Mouse (Mus musculus): ENCODE measurements at regions not wholly inside any gene's neighbourhood (a gene's known extent, or its start where the extent isn't known, plus 50 kb on each side); places are given as distances from the start of the nearest gene placed in this dataset.
"Not testable (repeated sequence)": the region's sequence is repeated elsewhere in the genome, so short reads cannot be mapped to it uniquely, and the experiment has no call there.

DNA sequence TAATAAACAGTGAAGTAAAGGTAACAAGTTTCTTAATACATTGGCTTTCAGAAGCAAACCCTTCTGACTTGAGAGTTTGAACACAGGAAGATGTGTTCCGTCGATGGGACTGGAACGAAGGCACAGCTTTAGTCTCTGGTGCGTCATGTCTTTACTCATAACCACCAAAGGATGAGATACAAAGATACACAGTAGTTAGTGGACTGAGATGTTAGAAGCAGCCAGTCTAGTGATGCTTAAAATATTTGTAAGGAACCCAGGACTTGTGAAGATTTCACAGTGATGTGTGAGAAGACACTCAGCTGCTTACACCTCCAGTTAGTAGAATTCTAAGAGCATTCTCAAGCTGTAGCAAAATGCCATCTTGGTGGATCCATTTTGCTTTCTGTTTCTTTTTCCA is 135.9 kb upstream of the Arsj start:
- Histone ChIP-seq H3K79me2 (ENCODE audit: control insufficient read depth, insufficient read depth) (no peaks in the 10 kb centered on the region), H3K27me3 (ENCODE audit: control insufficient read depth, insufficient read depth, insufficient read length) (no peaks in the 10 kb centered on the region), H3K4me3 (no peak overlapping the region), H3ac (ENCODE audit: control insufficient read depth, insufficient read length) (no peak overlapping the region), H3K36me3 (ENCODE audit: control insufficient read depth, insufficient read depth) (no peaks in the 10 kb centered on the region), H3K4me2 (ENCODE audit: low read depth) (no peak overlapping the region)
- TF ChIP-seq SRF (IDR thresholded peaks at IDR 0.05; ENCODE audit: control insufficient read depth, insufficient read length, low read depth) (no peak), TCF3 (IDR thresholded peaks at IDR 0.05; ENCODE audit: insufficient read length, low read depth) (no peak), MYOD1 (IDR thresholded peaks at IDR 0.05; ENCODE audit: control insufficient read depth in 1 of 3, insufficient read length in 2 of 3, low read depth in 2 of 3) (no peak), MAX (IDR thresholded peaks at IDR 0.05; ENCODE audit: low read depth) (no peak), CEBPB (IDR thresholded peaks at IDR 0.05; ENCODE audit: insufficient read depth, poor library complexity, severe bottlenecking) (no peak), POLR2A (IDR thresholded peaks at IDR 0.05; ENCODE audit: insufficient read length, low read depth) (no peak), MYOG (IDR thresholded peaks at IDR 0.05; ENCODE audit: control insufficient read depth in 1 of 3, insufficient read depth in 1 of 3, insufficient read length in 2 of 3, low read depth in 2 of 3) (no peak), USF1 (IDR thresholded peaks at IDR 0.05; ENCODE audit: low read depth) (no peak), TCF12 (IDR thresholded peaks at IDR 0.05; ENCODE audit: insufficient read depth, poor library complexity, severe bottlenecking) (no peak), REST (IDR thresholded peaks at IDR 0.05; ENCODE audit: insufficient read depth, insufficient read length) (no peak), E2F4 (IDR thresholded peaks at IDR 0.05; ENCODE audit: insufficient read depth) (no peak), POLR2AphosphoS2 (IDR thresholded peaks at IDR 0.05; ENCODE audit: insufficient read length, low read depth) (no peak)

DNA sequence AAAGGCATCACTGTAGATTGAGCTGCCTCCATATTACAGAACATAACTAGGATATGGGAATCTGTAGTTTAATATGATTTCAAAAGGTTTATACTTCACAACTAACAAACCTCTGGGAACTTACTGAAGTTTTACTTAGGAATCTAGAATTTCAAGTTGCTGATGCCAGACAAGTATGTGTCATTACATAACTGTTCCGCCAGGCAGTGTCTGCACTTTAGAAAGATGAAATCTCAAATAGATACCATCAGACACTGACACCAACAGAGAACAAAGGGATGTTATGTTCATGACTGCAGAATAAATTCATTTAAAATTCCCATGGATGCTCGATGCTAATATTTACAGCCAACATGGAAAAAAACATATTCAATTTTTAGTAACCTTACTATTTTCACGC is 117.7 kb upstream of the Arsj start:
- no peak overlapping the region for H3ac ChIP-seq (ENCODE audit: control insufficient read depth, insufficient read length)
- no peak for TF ChIP-seq MYOG (IDR thresholded peaks at IDR 0.05; ENCODE audit: control insufficient read depth in 1 of 3, insufficient read depth in 1 of 3, insufficient read length in 2 of 3, low read depth in 2 of 3)
- no peak for TF ChIP-seq TCF12 (IDR thresholded peaks at IDR 0.05; ENCODE audit: insufficient read depth, poor library complexity, severe bottlenecking)
- TF ChIP-seq CEBPB (IDR thresholded peaks at IDR 0.05; ENCODE audit: insufficient read depth, poor library complexity, severe bottlenecking) = no peak
- no peak for TF ChIP-seq USF1 (IDR thresholded peaks at IDR 0.05; ENCODE audit: low read depth)
- TF ChIP-seq E2F4 (IDR thresholded peaks at IDR 0.05; ENCODE audit: insufficient read depth) = no peak
- no peak for TF ChIP-seq SRF (IDR thresholded peaks at IDR 0.05; ENCODE audit: control insufficient read depth, insufficient read length, low read depth)
- no peak for TF ChIP-seq MAX (IDR thresholded peaks at IDR 0.05; ENCODE audit: low read depth)
- H3K27me3 ChIP-seq (ENCODE audit: control insufficient read depth, insufficient read depth, insufficient read length) = no peaks in the 10 kb centered on the region
- no peaks in the 10 kb centered on the region for H3K79me2 ChIP-seq (ENCODE audit: control insufficient read depth, insufficient read depth)
- H3K36me3 ChIP-seq (ENCODE audit: control insufficient read depth, insufficient read depth) = no peaks in the 10 kb centered on the region
- H3K4me3 ChIP-seq = no peak overlapping the region
- H3K4me2 ChIP-seq (ENCODE audit: low read depth) = no peak overlapping the region

DNA sequence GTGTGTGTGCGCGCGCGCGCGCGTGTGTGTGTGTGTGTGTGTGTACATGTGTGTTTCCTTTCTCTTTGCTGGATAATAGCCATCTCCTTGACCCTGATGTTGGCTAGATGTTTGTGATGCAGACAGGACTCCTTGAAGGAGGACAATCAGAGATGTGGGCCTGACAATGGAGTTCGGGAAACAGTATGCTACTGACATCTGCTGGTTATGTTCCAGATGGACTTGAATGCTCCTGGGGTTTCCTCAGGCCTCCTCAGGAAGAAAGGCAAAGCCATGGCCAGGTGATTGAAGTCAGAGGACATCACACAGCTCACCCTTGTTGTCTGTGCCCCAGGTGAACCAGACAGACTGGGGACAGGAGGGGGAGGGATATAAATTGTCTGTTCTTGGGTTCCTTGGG is 102.2 kb upstream of the Arsj start:
- H3K36me3 ChIP-seq (ENCODE audit: control insufficient read depth, insufficient read depth) = no peaks in the 10 kb centered on the region
- H3K4me2 ChIP-seq (ENCODE audit: low read depth) = no peak overlapping the region
- no peak for TF ChIP-seq MYOD1 (IDR thresholded peaks at IDR 0.05; ENCODE audit: control insufficient read depth in 1 of 3, insufficient read length in 2 of 3, low read depth in 2 of 3)
- TF ChIP-seq TCF12 (IDR thresholded peaks at IDR 0.05; ENCODE audit: insufficient read depth, poor library complexity, severe bottlenecking) = no peak
- TF ChIP-seq MAX (IDR thresholded peaks at IDR 0.05; ENCODE audit: low read depth) = no peak
- no peak for TF ChIP-seq USF1 (IDR thresholded peaks at IDR 0.05; ENCODE audit: low read depth)
- TF ChIP-seq CEBPB (IDR thresholded peaks at IDR 0.05; ENCODE audit: insufficient read depth, poor library complexity, severe bottlenecking) = no peak
- TF ChIP-seq SRF (IDR thresholded peaks at IDR 0.05; ENCODE audit: control insufficient read depth, insufficient read length, low read depth) = no peak
- no peak for TF ChIP-seq POLR2AphosphoS2 (IDR thresholded peaks at IDR 0.05; ENCODE audit: insufficient read length, low read depth)
- no peak for TF ChIP-seq TCF3 (IDR thresholded peaks at IDR 0.05; ENCODE audit: insufficient read length, low read depth)
- TF ChIP-seq MYOG (IDR thresholded peaks at IDR 0.05; ENCODE audit: control insufficient read depth in 1 of 3, insufficient read depth in 1 of 3, insufficient read length in 2 of 3, low read depth in 2 of 3) = no peak
- no peak for TF ChIP-seq E2F4 (IDR thresholded peaks at IDR 0.05; ENCODE audit: insufficient read depth)
- TF ChIP-seq REST (IDR thresholded peaks at IDR 0.05; ENCODE audit: insufficient read depth, insufficient read length) = no peak
- no peak overlapping the region for H3K4me3 ChIP-seq
- H3ac ChIP-seq (ENCODE audit: control insufficient read depth, insufficient read length) = no peak overlapping the region
- no peaks in the 10 kb centered on the region for H3K79me2 ChIP-seq (ENCODE audit: control insufficient read depth, insufficient read depth)
- no peaks in the 10 kb centered on the region for H3K27me3 ChIP-seq (ENCODE audit: control insufficient read depth, insufficient read depth, insufficient read length)

DNA sequence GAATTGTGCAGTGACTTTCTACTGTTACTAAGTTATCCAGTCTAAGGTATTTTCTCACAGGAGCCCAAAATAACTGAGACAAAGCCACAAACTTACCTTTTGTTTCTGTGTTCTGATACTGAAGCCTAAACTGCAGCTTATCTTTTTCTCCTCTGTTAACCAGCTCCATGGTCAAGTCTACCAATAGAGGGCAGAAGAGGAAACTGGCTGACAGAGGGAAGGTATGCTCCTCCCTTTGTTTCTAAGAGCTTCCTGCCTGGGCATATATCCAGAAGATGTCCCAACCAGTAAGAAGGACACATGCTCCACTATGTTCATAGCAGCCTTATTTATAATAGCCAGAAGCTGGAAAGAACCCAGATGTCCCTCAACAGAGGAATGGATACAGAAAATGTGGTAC is 91.5 kb upstream of the Arsj start:
- not testable (repeated sequence) for H3K27me3 ChIP-seq (ENCODE audit: control insufficient read depth, insufficient read depth, insufficient read length); H3K4me2 ChIP-seq (ENCODE audit: low read depth); H3K79me2 ChIP-seq (ENCODE audit: control insufficient read depth, insufficient read depth); H3ac ChIP-seq (ENCODE audit: control insufficient read depth, insufficient read length); H3K36me3 ChIP-seq (ENCODE audit: control insufficient read depth, insufficient read depth); H3K4me3 ChIP-seq

DNA sequence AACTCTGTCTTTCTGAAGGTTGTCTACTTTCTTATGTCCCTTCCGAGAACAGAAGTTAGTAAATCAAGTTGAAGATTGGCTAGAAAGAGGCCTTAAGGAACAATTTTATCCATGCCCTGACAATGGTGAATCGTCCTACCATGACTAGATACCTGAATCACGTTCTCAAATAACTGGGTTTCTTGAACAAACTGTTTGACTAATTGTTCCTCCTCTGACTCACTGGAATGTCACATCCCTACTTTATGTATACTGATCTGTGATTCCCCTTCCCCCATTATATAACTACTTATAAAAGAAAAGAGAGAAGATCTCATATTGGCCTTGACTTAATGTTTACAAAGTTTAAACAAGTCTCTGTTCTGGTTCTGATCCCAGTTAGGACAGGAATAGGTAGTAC is 89.9 kb upstream of the Arsj start:
- Histone ChIP-seq H3K4me2 (ENCODE audit: low read depth) (no peak overlapping the region), H3K27me3 (ENCODE audit: control insufficient read depth, insufficient read depth, insufficient read length) (no peaks in the 10 kb centered on the region), H3K79me2 (ENCODE audit: control insufficient read depth, insufficient read depth) (no peaks in the 10 kb centered on the region), H3K36me3 (ENCODE audit: control insufficient read depth, insufficient read depth) (no peaks in the 10 kb centered on the region), H3ac (ENCODE audit: control insufficient read depth, insufficient read length) (no peak overlapping the region), H3K4me3 (no peak overlapping the region)
- TF ChIP-seq USF1 (IDR thresholded peaks at IDR 0.05; ENCODE audit: low read depth) = no peak
- no peak for TF ChIP-seq POLR2A (IDR thresholded peaks at IDR 0.05; ENCODE audit: insufficient read length, low read depth)
- TF ChIP-seq MYOD1 (IDR thresholded peaks at IDR 0.05; ENCODE audit: control insufficient read depth in 1 of 3, insufficient read length in 2 of 3, low read depth in 2 of 3) = no peak
